Mouse (Mus musculus): ENCODE measurements at regions not wholly inside any gene's neighbourhood (a gene's known extent, or its start where the extent isn't known, plus 50 kb on each side); places are given as distances from the start of the nearest gene placed in this dataset.

DNA sequence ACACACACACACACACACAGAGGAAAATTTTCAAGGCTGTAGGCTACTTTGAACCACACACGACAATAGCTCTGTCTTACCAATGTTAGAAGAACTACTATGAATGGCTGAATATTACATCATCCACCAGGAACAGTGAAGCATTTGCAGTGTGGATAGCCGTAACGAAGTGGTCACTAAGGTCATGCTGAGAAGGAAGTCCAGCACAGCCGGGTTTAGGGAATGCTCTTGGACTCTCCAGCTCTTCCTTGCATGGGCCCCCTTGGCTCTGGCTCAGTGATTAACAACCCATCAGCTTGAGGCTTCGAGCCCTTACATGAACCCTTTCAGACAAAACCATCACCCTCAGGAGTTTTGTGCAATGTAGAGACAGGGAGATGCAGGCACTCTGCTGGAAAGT, 245.3 kb downstream of the Adamts20 start:
- in situ Hi-C loops (cut with MboI, MseI): loop anchor here (5.0 kb wide), 2 partner anchors 48 to 623 kb away; partner anchors contain the start of gene Prickle1

DNA sequence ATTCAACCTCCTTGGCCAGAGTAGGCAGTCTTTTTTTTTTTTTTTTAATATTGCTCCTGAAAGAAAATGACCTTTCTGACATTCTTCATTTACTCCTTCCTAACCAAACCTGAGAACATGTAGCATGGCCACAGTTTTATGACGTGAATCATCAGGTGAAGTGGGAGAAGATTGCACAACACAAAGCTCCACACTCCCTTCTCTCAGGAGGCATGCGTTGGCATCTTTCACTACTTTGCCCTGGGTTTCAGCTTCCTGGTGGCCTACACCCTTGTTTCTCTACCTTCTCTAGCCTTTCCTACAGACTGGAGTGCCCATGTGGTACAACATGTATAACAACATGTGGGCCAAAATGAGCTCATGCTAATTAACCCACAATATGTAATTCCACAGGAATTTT, 248.5 kb downstream of the Adamts20 start:
- in situ Hi-C loops (cut with MboI, MseI): loop anchor here (5.0 kb wide), 2 partner anchors 44 to 619 kb away; partner anchors contain the start of gene Prickle1

DNA sequence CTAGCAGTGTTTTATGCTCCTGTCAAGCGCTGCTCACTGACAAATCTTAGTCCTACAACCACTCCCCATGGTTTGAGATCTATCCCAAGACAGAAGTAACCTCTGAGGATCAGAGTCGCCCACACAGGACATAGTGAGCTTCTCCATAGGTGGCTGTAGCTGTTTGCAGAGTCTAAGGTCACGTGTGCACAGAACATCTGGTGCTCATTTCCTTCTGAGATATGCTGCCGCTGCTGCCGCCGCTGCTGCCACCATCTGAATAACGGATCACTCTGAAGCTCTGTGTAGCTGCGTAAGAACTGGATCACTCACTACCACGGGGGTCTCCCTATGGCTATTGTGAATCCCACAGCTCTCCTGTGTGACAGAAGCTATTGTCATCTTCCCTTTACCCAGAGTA, 250.8 kb downstream of the Adamts20 start:
- in situ Hi-C loops (cut with MboI, MseI): loop anchor here (5.0 kb wide), 2 partner anchors 117 to 702 kb away; no protein-coding TSS in a partner anchor

DNA sequence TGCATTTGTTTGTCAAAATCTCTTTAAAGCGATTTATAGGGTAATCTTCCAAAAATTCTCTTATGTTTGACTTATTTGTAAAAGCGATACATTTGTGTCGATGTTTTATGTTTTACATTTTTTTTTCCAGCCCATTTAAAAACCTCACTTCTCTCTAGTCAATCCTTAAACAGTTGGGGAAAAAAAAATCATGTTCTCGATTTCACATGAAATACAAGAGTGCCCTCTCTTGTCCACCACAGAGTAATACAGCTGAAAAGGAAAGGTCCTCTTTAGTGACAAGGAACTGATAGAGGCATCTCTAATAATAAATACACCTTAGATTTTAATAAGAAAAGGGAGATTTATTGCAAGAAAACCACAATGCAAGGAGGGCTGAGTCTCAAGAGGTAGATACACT, 251.8 kb downstream of the Adamts20 start:
- in situ Hi-C loops (cut with MboI, MseI): loop anchor here (5.0 kb wide), 2 partner anchors 116 to 701 kb away; no protein-coding TSS in a partner anchor

DNA sequence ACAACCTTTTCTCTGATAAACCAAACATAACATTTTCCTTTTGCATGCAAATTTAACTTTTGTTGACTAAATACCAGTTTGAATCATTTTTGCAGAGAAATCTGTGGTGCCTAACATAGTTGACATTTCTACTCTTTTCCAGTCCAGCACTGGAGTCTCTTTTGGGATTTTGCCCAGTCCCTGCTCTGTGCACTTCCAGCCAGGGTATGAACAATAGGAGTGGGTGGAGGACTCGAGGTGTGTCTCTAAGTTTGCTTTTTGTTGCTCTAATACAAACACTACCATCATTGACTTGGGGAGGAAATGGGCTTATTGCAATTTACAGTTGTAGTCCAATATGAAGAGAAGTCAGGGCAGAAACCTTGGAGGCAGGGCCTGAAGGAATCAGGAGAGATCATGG, 256.7 kb downstream of the Adamts20 start:
- in situ Hi-C loops (cut with MboI, MseI): no loop called here

DNA sequence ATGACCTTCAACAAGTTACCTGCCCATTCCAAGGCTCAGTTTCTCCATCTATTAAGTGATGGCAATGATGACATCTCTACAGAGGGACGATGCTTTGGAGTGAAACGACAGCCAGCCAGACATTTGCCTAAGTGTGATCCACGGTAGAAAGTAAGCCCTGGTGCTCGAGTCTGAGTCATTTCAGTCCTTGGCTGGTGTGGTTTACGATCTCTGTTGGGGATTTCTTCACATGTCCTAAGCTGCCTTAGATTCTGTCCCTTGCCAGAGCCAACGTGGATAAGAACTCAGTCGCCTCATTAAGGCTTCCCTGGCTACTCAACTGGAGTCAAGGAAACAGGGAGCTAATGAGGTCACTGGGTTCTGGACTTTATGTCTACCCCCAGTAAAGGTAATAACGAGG, 258.8 kb downstream of the Adamts20 start:
- in situ Hi-C loops (cut with MboI, MseI): no loop called here

DNA sequence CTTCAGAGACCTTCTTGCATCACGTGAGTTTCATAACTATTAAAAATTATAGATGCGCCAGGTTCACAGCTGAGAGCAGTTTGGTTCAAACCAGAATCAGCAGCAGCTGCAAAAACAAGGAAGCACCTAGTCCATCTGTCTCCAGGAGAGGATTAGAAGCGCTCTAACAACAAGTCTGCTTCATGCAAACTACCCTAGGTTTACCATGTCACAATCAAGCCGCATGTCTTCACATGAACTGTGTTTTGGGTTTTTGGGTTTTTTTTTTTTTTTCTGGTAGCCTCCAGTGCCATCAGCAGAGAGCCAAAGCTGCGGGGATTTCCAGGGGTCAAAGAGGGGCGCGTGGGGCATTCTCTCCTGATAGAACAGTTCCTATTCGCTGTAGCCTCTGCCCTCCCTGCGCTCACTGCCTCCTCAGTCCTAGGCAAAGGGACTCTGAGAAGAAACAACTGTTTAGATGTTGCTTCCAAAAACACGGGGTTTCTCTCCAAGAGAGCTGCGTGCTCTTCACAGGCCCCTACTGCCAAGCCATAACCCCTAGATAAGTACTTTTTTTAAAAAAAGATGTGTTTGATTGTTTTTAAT, 259.8 kb downstream of the Adamts20 start:
- in situ Hi-C loops (cut with MboI, MseI): no loop called here

DNA sequence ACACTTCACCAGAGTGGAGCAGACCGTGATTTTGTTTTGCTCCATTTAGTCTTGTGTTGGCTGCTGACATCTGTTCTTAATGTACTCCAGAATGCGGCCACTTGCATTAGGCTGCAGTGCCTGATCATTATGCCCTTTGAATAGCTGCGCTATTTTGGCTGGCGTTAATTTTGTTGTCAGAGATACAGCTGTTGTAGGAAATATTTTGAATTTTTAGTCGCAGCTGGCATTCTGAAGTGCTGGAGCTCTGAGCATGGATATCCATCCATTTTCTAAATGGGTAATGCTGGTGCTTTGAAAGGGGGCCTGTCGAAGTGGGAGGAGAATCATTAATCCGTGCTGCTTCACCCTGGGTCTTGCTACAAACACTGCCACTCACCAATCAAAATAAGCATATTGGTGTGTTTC, 275.1 kb downstream of the Adamts20 start:
- in situ Hi-C loops (cut with MboI, MseI): no loop called here

DNA sequence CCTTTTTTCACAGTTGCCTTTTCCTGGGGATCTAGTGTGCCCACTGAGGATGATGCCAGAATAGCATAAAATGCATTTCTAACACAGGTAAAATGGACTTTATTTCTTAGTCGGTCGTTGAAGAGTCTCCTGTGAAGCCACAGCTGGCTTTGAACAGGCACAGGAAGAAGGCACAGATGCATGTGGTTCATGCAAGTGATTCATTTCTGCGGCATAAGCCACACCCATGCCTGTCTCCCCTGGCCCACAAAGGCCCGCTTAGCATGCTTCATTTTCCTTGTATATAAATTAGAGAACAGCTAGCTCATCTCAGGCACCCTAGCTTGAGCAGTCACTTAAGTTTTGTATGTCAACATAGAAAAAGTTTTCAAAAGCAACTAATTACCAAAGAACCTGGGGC, 277.6 kb downstream of the Adamts20 start:
- in situ Hi-C loops (cut with MboI, MseI): loop anchor here (10.0 kb wide), 1 partner anchor 1583 kb away; no protein-coding TSS in a partner anchor

DNA sequence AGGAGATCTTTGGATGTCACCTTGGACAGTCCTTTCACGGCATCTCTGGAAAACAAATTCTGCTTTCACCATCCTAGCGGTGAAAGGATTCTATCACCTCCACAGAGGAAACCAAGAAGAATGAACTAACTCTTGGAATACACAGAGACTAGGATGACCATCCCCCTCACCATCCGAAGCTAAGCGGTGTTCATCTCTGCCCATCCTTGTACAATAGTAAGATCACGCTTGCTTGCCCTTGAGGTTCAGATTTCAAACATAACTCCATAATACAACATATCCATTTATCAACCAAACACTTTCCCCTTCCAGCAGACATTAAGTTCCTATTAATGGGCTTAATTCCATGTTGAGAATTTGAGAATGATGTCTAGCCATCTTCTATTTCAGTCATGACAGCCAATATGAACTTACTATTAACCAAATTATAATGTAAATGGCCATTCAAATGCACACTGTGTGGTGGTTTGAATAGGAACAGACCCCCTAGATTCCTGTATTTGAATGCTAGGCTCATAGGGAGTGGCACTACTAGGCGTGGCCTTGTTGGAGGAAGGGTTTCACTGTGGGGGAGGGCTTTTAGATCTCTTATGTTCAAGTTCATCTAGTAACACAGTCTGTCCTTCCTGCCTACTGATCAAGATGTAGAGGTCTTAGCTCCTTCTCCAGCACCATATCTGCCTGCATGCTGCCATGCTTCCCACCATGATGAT, 281.4 kb downstream of the Adamts20 start:
- in situ Hi-C loops (cut with MboI, MseI): loop anchor here (10.0 kb wide), 1 partner anchor 1579 kb away; no protein-coding TSS in a partner anchor

DNA sequence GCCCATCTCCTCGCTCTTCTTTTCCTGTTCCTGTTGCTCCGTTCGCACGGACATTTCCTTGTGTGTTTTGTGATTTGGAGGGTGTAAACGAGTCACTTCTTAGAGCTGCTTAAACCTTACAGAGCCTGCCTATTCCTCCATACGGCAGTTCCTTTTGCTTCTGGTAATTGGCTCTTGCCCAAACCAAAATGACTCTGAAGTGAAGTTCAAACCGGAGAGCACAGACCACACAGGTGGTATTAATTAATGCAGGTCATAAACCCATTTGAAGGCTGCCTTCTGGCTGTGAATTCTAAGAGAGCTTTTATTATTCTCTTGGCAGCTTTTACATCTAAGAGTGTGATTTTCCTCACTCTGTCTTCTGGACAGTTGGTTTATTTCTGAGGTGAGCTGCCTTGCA, 291.1 kb downstream of the Adamts20 start:
- in situ Hi-C loops (cut with MboI, MseI): loop anchor here (5.0 kb wide), 1 partner anchor 43 kb away; no protein-coding TSS in a partner anchor

DNA sequence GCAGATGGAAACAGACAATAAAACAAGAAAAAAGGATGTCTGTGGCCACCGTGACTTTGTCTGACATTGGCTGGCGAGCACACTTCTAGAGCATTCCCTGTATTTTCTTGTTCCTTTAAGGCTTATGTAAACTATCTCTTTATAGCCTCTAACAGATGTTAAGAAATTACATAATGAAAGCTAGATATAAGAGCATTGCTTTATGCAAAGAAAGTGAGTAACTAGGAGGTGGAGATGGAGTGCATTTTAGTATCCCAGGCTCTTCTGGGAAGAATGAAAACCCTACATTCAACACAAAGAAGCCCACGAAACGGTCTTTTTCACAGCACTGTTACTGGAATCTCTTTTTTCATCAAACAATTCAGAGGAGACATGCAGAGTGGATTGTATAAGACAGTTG, 304.4 kb downstream of the Adamts20 start:
- in situ Hi-C loops (cut with MboI, MseI): no loop called here

DNA sequence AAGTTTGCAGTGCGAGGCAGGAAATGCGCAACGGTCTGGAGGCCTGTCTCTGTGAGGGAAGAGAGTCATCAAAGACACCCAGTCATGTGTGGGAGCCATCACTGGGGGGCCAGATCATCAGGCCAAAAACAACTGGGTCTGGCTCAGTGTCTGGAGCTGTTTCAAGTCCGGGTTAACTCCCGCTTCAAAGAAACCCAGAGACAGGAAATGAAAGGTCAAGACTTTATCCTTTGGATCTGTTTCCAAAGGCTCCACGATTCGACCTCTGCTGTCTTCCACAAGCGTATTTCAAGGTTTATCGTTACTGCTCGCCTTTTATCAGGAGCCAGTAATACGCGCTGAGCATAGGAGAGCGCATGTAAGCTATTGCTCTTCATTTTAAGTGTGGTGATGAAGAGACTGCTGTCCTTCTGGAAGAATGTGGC, 325.7 kb downstream of the Adamts20 start:
- in situ Hi-C loops (cut with MboI, MseI): no loop called here

DNA sequence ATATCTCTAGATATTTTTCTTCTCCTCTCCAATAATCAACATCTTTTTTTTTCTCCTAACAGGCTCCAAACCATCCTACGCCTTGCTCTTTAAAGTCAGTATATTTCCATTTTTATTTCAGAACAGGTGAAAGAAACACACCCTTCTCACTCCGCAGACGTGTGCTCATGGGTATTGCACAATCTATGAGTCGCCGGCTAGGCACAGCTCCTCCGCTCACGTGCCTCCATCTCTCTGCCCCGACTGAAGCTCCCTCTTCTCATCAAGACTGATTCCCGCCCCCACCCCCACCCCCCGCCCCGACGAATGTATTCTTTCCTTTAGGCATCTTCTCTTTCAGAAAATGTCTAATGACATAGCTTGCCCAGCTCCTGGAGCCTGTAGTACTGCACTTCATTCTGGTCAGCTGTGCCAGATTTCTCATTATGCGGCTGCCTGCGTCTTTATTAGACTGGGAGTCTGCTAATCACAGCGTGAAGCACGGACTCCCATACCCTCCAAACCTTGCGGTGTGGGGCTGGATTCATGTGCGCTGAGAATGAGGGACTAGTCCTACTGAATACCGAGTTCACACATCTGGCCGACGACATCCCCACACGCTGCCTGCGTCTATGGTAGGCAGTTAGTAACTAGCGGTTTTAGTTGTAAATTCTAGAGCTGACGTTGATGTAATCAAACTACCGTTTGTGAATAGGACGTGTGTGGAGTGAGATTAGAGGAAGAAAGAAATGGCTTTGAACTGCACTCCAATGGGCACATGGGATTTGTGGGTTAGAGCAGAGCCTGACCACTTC, 327.9 kb downstream of the Adamts20 start:
- in situ Hi-C loops (cut with MboI, MseI): no loop called here

DNA sequence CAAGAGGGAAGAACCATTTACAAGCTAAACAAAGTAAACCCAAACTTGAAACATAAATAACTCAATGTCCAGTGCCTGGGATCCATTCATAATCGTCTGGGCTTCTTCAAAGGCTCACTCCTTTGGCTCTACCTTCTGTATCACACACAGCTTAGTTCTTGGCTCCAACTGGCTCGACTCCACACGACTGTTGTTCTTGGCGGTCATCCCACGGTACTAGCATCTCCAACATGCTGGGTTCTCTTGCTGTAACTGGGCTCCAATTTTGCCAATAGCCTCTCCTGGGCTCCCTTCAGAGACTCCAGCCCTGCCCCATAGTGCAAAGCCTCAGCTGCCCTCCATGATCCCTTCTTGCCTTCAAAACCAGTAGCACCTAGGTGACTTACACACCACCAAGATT, 352.4 kb downstream of the Adamts20 start:
- in situ Hi-C loops (cut with MboI, MseI): no loop called here

DNA sequence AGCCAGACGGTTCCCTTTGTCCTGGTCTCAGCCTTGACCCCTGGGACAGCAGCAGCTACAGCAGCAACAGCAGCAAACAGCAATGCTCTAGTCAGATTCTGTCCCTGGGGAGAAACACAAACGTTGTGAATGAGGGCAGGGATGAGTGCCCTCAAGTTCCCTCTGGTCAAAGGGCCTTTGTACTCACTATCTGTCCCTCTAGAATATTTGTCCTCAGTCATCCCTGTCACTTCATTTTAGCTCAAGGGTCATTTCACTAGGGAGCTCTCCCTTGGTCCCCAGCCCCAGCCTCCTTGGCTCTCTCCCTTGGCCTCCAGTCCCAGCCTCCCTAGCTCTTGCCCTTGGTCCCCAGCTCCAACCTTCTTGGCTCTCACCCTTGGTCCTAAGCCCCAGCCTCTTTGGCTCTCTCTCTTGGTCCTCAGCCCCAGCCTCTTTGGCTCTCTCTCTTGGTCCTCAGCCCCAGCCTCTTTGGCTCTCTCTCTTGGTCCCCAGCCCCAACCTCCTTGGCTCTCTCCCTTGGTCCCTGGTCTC, 358.0 kb downstream of the Adamts20 start:
- in situ Hi-C loops (cut with MboI, MseI): no loop called here

DNA sequence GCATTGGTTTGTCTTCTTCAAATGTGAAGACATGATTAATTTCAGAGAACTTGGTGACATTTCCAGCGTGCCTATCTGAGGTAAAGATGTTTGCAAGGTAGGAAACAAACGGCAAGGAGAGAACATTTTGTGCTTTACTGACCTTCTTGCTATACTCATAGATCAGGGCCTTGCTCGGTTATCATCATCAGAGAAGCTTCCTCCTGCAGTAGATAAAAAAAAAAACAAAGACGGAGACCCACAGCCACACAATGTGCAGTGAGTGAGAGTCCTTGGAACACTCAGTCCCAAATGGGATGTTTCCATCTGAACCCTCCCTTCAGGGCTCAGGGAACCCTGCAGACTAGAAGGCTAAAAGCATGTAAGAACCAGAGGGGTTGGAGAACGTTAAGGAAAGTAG, 374.6 kb downstream of the Adamts20 start:
- in situ Hi-C loops (cut with MboI, MseI): loop anchor here (5.0 kb wide), 1 partner anchor 493 kb away; the partner anchor contains the start of gene Prickle1

DNA sequence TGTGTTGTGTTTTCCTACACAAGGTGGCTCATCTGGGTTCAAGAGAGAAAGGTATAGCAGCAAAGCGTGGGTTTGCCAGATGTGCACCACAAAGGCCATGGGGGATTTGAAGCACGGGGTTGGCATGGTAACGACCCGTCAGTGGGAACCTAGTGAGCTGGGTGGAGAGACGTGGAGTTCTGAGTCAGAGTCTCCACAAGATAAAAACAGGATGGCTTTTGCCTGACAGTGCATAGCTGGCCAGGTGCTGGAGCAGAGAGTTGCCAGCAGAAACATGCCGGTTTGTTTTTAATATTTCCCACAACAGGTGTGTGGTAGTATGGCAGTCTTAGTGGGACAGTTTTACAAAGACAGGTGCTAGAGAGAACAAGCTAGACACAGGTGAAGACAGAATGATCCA, 375.4 kb downstream of the Adamts20 start:
- in situ Hi-C loops (cut with MboI, MseI): loop anchor here (5.0 kb wide), 1 partner anchor 493 kb away; the partner anchor contains the start of gene Prickle1

DNA sequence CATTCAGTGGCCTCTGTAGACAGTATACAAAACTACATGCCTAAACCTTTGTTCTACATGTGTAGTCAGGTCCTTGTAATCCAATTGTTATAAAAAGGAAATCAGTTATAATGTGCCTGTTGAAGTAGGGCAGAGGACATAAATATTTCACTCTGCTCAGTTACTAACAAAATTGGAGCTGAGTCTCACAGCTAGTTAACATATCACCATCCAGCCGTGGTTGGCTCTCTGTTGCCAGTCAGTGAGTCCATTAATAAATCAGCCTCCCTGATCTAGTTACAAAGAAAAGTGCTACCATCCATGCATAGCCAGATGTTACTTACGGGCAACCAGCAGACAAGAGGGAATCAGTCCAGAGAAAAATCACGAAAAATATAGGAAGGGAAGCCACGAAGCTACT, 382.8 kb downstream of the Adamts20 start:
- in situ Hi-C loops (cut with MboI, MseI): no loop called here

DNA sequence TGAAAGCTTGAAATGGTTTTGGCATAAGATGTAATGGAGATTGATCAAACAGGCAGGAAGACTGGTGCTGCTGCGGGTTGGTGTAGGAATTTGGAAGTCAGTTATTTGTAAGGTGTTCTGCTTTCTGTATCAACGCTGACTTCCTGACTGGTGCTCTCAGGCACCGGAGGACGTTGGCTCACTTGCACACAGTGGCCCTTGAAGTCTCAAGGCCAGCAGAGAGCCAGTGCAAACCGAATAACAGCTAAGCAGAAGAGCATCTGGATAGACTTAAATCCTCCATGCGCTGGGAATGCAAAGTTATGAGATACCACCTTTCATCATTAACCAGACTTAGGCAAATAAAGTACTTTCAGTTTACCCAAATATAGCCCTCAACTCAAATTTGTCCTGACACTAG, 388.2 kb downstream of the Adamts20 start:
- in situ Hi-C loops (cut with MboI, MseI): no loop called here

DNA sequence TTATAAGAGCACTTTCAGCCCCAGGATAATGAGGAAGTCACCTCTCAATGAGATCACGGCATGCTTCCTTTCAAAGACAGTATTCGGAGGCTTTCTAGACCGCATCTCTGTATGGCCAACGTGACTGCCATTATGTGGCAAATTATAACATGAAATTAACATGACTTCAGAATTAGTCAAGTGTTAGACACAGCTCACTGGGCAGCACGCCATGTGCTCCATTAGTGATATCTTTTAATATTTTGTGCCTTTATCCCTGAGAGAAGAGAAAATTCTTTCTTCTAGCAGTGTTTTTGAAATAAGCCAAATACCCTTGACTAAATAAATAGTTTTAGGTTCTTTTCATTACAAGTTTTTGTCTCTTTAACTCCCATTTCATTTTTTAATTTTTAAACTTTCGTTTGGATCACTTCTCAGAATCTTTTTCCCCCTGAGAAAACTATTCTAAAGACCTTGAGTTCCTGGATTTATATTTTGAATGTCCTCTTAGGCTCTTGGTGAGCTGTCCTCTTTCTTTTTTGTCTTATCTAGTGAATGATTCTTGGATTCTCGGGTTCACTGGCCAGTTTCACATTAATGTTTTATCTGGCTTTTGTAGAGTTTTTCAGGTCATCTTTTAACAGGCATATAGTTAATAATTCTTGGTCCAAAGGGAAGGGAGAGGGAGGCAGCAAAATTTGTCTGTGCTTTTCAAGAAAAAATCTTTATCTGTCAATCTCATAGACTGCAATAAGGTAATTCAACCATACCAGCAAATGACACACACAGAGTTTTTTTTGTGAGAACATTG, 390.9 kb downstream of the Adamts20 start:
- in situ Hi-C loops (cut with MboI, MseI): no loop called here

Data from regulatory T cell (primary cell).